Comparison of ENCODE assay signal across 14 mouse cellular contexts in the genomic region with DNA sequence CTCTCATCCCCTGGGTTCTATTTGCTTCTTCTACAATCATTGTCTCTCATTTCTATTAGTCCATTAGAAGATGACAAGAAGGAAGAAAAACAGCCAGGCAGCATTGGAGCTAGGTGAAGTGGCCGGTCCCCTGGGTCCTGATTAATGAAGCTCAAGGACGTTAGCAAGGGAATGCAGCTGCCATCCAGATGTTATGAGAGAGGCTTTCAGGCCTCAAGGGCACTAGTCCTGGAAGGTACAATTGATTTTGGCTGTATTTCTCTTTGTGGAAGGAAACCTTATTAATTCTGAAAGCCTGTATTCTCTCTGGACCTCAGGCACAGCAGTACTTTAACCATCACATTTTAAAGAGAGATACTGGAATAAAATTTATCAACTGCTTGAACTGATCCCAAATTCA. TPM values are rescaled to one million over a fixed set of nuclear protein-coding genes. Genes with fewer than 3 reads are reported as not detected.
DNase-seq lines count a peak whose midpoint lies in the region; ATAC-seq and TF ChIP-seq lines count a peak whose summit lies in the region.
"Had no signal": no experiment of that assay in that cellular context is flagged by ENCODE, and none has a peak within 500 bp of the region (broad histone marks: within the 10 kb centered on the region; RNA-seq: fewer than 3 reads in every experiment).

No protein-coding gene starts in this region.

- no peak overlapping the region for H3K27ac ChIP-seq in neural tube, embryonic 15.5 days (replicated peaks)
- no peak overlapping the region for H3K27ac ChIP-seq in embryonic facial prominence, embryonic 14.5 days (replicated peaks; ENCODE audit: low read depth, low read length)
- H3K27ac ChIP-seq in limb, embryonic 14.5 days (replicated peaks; ENCODE audit: low read depth, low read length): no peak overlapping the region
- H3K27ac ChIP-seq in neural tube, embryonic 14.5 days (ENCODE audit: low read depth, low read length): no peak overlapping the region
- H3K27ac ChIP-seq: forebrain, embryonic 13.5 days; kidney, postnatal 0 days had no signal

- H3K9me3 ChIP-seq in neural tube, embryonic 15.5 days (replicated peaks): no peaks in the 10 kb centered on the region
- H3K9me3 ChIP-seq in embryonic facial prominence, embryonic 14.5 days (ENCODE audit: control insufficient read depth, low read length): no peaks in the 10 kb centered on the region
- H3K9me3 ChIP-seq in limb, embryonic 14.5 days (ENCODE audit: control insufficient read depth, low read length): no peaks in the 10 kb centered on the region
- no peaks in the 10 kb centered on the region for H3K9me3 ChIP-seq in neural tube, embryonic 14.5 days (ENCODE audit: control insufficient read depth, low read length)
- H3K9me3 ChIP-seq: forebrain, embryonic 13.5 days had no signal

- DNase-seq in neural tube, embryonic 10.5 days (ENCODE audit: extremely low spot score, low spot score): peak; percentile 16
- DNase-seq in embryonic facial prominence, embryonic 14.5 days (ENCODE audit: low spot score): peak; percentile 58
- peak; percentile 53 for DNase-seq in limb, embryonic 14.5 days (ENCODE audit: low spot score)
- DNase-seq in right cerebral cortex, postnatal 25 days: no peak
- no peak for DNase-seq in cerebellum, adult 8-10 months
- DNase-seq: liver, postnatal 0 days; thymus, postnatal 4 days had no signal

- no peaks in the 10 kb centered on the region for H3K36me3 ChIP-seq in neural tube, embryonic 15.5 days
- no peaks in the 10 kb centered on the region for H3K36me3 ChIP-seq in embryonic facial prominence, embryonic 14.5 days (ENCODE audit: control insufficient read depth, insufficient read depth, low read length)
- no peaks in the 10 kb centered on the region for H3K36me3 ChIP-seq in limb, embryonic 14.5 days (ENCODE audit: control insufficient read depth, insufficient read depth, low read length)
- no peaks in the 10 kb centered on the region for H3K36me3 ChIP-seq in neural tube, embryonic 14.5 days (ENCODE audit: control insufficient read depth, insufficient read depth, low read length)

- H3K27me3 ChIP-seq in neural tube, embryonic 15.5 days (replicated peaks): no peaks in the 10 kb centered on the region
- H3K27me3 ChIP-seq in embryonic facial prominence, embryonic 14.5 days (replicated peaks; ENCODE audit: control insufficient read depth, insufficient read depth, low read length): no peaks in the 10 kb centered on the region
- no peaks in the 10 kb centered on the region for H3K27me3 ChIP-seq in limb, embryonic 14.5 days (ENCODE audit: control insufficient read depth, insufficient read depth, low read length)
- H3K27me3 ChIP-seq in neural tube, embryonic 14.5 days (ENCODE audit: control insufficient read depth, insufficient read depth, low read length): no peaks in the 10 kb centered on the region
- H3K27me3 ChIP-seq: forebrain, embryonic 13.5 days had no signal

- H3K4me2 ChIP-seq in neural tube, embryonic 15.5 days: no peak overlapping the region
- no peak overlapping the region for H3K4me2 ChIP-seq in embryonic facial prominence, embryonic 14.5 days (ENCODE audit: low read depth, low read length)
- no peak overlapping the region for H3K4me2 ChIP-seq in limb, embryonic 14.5 days (replicated peaks; ENCODE audit: low read depth, low read length, severe bottlenecking)
- H3K4me2 ChIP-seq in neural tube, embryonic 14.5 days (ENCODE audit: low read depth, low read length): no peak overlapping the region
- H3K4me2 ChIP-seq: forebrain, embryonic 13.5 days had no signal

- H3K9ac ChIP-seq in neural tube, embryonic 15.5 days (replicated peaks): no peak overlapping the region
- H3K9ac ChIP-seq in embryonic facial prominence, embryonic 14.5 days (ENCODE audit: low read depth, low read length): no peak overlapping the region
- no peak overlapping the region for H3K9ac ChIP-seq in limb, embryonic 14.5 days (ENCODE audit: low read depth, low read length, severe bottlenecking)
- no peak overlapping the region for H3K9ac ChIP-seq in neural tube, embryonic 14.5 days (replicated peaks; ENCODE audit: low read depth, low read length)
- H3K9ac ChIP-seq: forebrain, embryonic 13.5 days; liver, postnatal 0 days had no signal

- no peak for TF ChIP-seq POLR2A in limb, embryonic 14.5 days (IDR thresholded peaks at IDR 0.05; ENCODE audit: borderline replicate concordance, extremely low read depth, insufficient read depth, insufficient read length)

- ATAC-seq in neural tube, embryonic 15.5 days (ENCODE audit: low FRiP score): no peak
- 0 out of 2 replicates have a peak, but pooled peaks have one; percentile 37 for ATAC-seq in embryonic facial prominence, embryonic 14.5 days (ENCODE audit: low read depth)
- no peak for ATAC-seq in limb, embryonic 14.5 days (ENCODE audit: low FRiP score, low read depth)
- peak; percentile 71; the same call in 1 of the 2 replicates for ATAC-seq in neural tube, embryonic 14.5 days (ENCODE audit: low read depth)
- ATAC-seq in erythroblast, adult 5-6 weeks (replicated peaks; ENCODE audit: low FRiP score, poor library complexity, severe bottlenecking): no peak
- ATAC-seq: forebrain, embryonic 13.5 days; liver, postnatal 0 days had no signal

- H3K4me3 ChIP-seq in neural tube, embryonic 15.5 days (replicated peaks): no peak overlapping the region
- H3K4me3 ChIP-seq in embryonic facial prominence, embryonic 14.5 days (ENCODE audit: low read depth, low read length): no peak overlapping the region
- H3K4me3 ChIP-seq in limb, embryonic 14.5 days (replicated peaks; ENCODE audit: low read length): no peak overlapping the region
- no peak overlapping the region for H3K4me3 ChIP-seq in neural tube, embryonic 14.5 days (ENCODE audit: low read depth, low read length)
- H3K4me3 ChIP-seq: forebrain, embryonic 13.5 days had no signal

- WGBS in neural tube, embryonic 15.5 days: 49% methylated on average over 2 of the region's 2 CpGs
- 28% methylated on average over 2 of the region's 2 CpGs for whole genome bisulfite sequencing in embryonic facial prominence, embryonic 14.5 days
- 18% methylated on average over 2 of the region's 2 CpGs for WGBS in limb, embryonic 14.5 days
- WGBS in neural tube, embryonic 14.5 days: 39% methylated on average over 2 of the region's 2 CpGs

- no peaks in the 10 kb centered on the region for H3K4me1 ChIP-seq in neural tube, embryonic 15.5 days
- no peaks in the 10 kb centered on the region for H3K4me1 ChIP-seq in embryonic facial prominence, embryonic 14.5 days (ENCODE audit: control insufficient read depth, insufficient read depth, low read length)
- peaks cover 20% of the 10 kb centered on the region for H3K4me1 ChIP-seq in limb, embryonic 14.5 days (ENCODE audit: control insufficient read depth, insufficient read depth, low read length)
- H3K4me1 ChIP-seq in neural tube, embryonic 14.5 days (ENCODE audit: control insufficient read depth, insufficient read depth, low read length): no peaks in the 10 kb centered on the region
- H3K4me1 ChIP-seq: forebrain, embryonic 13.5 days had no signal

RNA-seq across cellular contexts. Expression of a gene that starts 41.1 kb away (rescaled TPM):
- polyA plus RNA-seq in neural tube, embryonic 15.5 days (2015; fragmentation: Nextera tagmentation; extraction: Ambion mirVana): 0.32 and 0.88 TPM in 2 replicates
- 0.38 and 0.56 TPM in 2 replicates for polyA plus RNA-seq in embryonic facial prominence, embryonic 14.5 days (2014; fragmentation: Nextera tagmentation; extraction: Ambion mirVana)
- 0.28 and 0.49 TPM in 2 replicates for polyA plus RNA-seq in limb, embryonic 14.5 days (2012; rRNA removed)
- 0.28 and 0.29 TPM in 2 replicates for polyA plus RNA-seq in limb, embryonic 14.5 days (2014; fragmentation: Nextera tagmentation; extraction: Ambion mirVana)
- polyA plus RNA-seq in neural tube, embryonic 14.5 days (2014; fragmentation: Nextera tagmentation; extraction: Ambion mirVana): 0.61 and 0.63 TPM in 2 replicates
- total RNA-seq in erythroblast, adult 5-6 weeks (2015; ENCODE audit: low replicate concordance): not detected in 2 replicates
- not detected in 2 replicates for total RNA-seq in erythroblast, adult 5-6 weeks (2017; ENCODE audit: low replicate concordance)
- total RNA-seq: granulocyte monocyte progenitor cell, adult 5-6 weeks; hematopoietic stem cell, adult 5-6 weeks had no signal
- polyA plus RNA-seq: liver, postnatal 0 days had no signal

Comparison
In these comparisons a context has a peak if more than half of its experiments do, and no peak if none do; other contexts are left out.
1. ATAC-seq: peak in embryonic facial prominence, embryonic 14.5 days (single experiment) and neural tube, embryonic 14.5 days (single experiment); none in neural tube, embryonic 15.5 days (single experiment), limb, embryonic 14.5 days (single experiment) and erythroblast, adult 5-6 weeks (single experiment).
2. DNase-seq: peak in neural tube, embryonic 10.5 days (single experiment), embryonic facial prominence, embryonic 14.5 days (single experiment) and limb, embryonic 14.5 days (single experiment); none in right cerebral cortex, postnatal 25 days (single experiment) and cerebellum, adult 8-10 months (single experiment).